Mouse (Mus musculus): Measurements from ENCODE around the gene Rag1. TPM values are rescaled to one million over a fixed set of nuclear protein-coding genes. Genes with fewer than 3 reads are reported as not detected.

Gene Rag1
- polyA plus RNA-seq, 1 experiment from 2014 or later: 0.06 TPM

GRCm38 (mm10) chr2:101603099-101603498, 46.2 kb downstream of the Rag1 start:
- WGBS: 91% methylated on average over 1 of the region's 1 CpGs
- no peaks in the 10 kb centered on the region for H3K36me3 ChIP-seq
- no peak for ATAC-seq (ENCODE audit: low FRiP score, low read depth)

GRCm38 (mm10) chr2:101600703-101601102, 48.6 kb downstream of the Rag1 start:
- Histone ChIP-seq H3K36me3 (no peaks in the 10 kb centered on the region), H3K4me3 (no peak overlapping the region), H3K4me2 (replicated peaks) (no peak overlapping the region), H3K4me1 (peaks cover 30% of the 10 kb centered on the region), H3K27me3 (no peaks in the 10 kb centered on the region), H3K9ac (replicated peaks) (no peak overlapping the region), H3K9me3 (no peaks in the 10 kb centered on the region), H3K27ac (replicated peaks) (no peak overlapping the region)
- ATAC-seq (ENCODE audit: low FRiP score, low read depth): 0 out of 2 replicates have a peak, but pooled peaks have one; percentile 50
- WGBS: 32% methylated on average over 8 of the region's 8 CpGs

More at GRCm38 (mm10) chr2:101603099-101603498, 46.2 kb downstream of the Rag1 start:
- H3K4me3 ChIP-seq: no peak overlapping the region
- H3K4me1 ChIP-seq: peaks cover 24% of the 10 kb centered on the region
- H3K9me3 ChIP-seq: no peaks in the 10 kb centered on the region
- no peak overlapping the region for H3K4me2 ChIP-seq (replicated peaks)
- no peak overlapping the region for H3K27ac ChIP-seq (replicated peaks)
- no peak overlapping the region for H3K9ac ChIP-seq (replicated peaks)
- no peaks in the 10 kb centered on the region for H3K27me3 ChIP-seq

DNA sequence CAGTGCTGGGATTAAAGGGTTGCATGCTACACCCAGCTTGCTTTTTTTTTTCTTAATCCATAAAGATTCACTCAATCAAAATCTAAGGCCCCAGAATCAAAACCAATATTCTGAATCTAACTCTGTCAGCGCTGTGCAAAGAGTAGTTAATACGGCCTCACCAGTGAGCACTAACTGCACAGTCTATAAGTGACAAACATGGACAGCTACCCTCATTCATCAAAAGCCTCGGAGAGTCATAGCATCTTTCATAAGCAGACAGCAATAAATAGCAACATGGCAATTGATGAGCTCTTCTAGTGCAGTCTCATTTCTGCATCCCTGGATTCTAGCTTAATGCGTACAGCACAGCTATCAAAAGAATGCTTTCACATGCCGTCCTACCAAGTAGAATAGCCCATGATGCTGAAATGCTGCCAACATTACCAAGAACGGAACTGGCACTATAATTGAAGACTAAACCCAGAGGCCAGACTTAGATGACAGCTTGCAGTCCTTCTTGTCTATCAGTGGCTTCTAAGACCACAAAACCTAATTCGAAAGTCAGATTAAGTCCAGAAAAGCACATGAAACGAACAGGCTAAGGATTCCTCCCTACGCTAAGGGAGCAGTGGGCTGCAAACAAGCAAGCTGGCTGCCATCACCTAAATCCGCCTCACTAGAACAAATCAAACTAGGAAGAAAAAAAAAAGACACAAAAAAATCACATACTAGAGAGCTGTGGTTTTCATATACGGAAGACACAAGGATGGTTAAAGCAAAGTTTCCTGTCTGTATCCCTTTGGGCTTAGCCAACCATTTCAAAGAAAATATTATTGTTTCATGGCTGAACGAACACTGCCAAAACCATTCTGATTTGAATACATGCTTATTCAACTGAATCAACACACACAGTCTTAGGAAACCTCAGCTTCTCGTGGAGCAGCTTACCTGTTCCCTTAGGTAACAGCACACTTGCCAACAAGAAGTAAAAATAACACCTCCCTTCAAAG, 50.8 kb downstream of the Rag1 start:
- no peak overlapping the region for H3K4me3 ChIP-seq
- H3K36me3 ChIP-seq: no peaks in the 10 kb centered on the region
- WGBS: 45% methylated on average over 13 of the region's 13 CpGs
- peaks cover 30% of the 10 kb centered on the region for H3K4me1 ChIP-seq
- ATAC-seq (ENCODE audit: low FRiP score, low read depth): no peak
- H3K27me3 ChIP-seq: 0 out of 2 replicates have a peak, but pooled peaks cover 3% of the 10 kb centered on the region
- no peaks in the 10 kb centered on the region for H3K9me3 ChIP-seq
- peak overlapping the region; percentile 35 for H3K27ac ChIP-seq (replicated peaks)
- H3K9ac ChIP-seq (replicated peaks): no peak overlapping the region
- no peak overlapping the region for H3K4me2 ChIP-seq (replicated peaks)

DNA sequence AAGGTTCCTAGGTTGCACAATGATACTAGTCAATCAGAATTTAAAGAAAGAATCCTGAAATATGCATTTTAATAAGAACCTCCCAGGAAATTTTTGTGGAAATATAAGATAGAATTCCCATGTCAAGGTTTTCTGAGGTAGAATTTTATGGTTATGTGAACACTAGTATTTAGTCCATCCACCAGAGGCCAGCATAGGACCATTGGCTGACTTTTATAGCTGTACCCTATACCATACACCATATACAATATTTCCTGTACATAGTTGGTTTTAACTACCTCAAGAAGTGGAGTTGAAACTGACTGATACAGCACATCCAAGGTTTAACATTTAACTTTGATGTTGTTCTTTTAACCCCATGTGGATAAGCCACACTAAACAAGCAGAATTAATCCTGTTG, 52.1 kb downstream of the Rag1 start:
- Histone ChIP-seq H3K27ac (replicated peaks) (no peak overlapping the region), H3K4me1 (peaks cover 43% of the 10 kb centered on the region), H3K4me3 (no peak overlapping the region), H3K4me2 (replicated peaks) (no peak overlapping the region), H3K36me3 (no peaks in the 10 kb centered on the region), H3K27me3 (0 out of 2 replicates have a peak, but pooled peaks cover 3% of the 10 kb centered on the region), H3K9ac (replicated peaks) (no peak overlapping the region), H3K9me3 (no peaks in the 10 kb centered on the region)
- ATAC-seq (ENCODE audit: low FRiP score, low read depth): no peak

DNA sequence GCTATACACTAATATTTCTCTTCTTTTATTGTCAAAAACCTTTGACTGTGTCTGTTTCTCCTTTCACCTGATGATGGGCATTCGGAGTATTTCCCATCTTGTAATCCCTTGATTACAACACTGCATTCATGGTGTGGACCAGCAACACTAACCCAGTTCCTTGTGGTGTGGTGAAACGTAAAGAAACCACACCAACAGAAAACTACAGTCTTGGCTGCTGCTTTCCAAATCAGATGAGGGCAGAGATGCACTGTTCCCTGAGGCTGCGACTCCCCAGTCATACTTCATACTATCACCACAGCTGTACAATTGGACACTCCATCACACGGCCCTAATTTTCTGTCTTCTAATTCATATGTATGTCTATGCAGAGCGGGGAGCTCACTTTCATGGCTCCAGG, 54.6 kb downstream of the Rag1 start:
- Histone ChIP-seq H3K4me1 (peaks cover 48% of the 10 kb centered on the region), H3K4me3 (no peak overlapping the region), H3K4me2 (replicated peaks) (no peak overlapping the region), H3K9ac (replicated peaks) (no peak overlapping the region), H3K36me3 (no peaks in the 10 kb centered on the region), H3K27me3 (peaks cover 3% of the 10 kb centered on the region; the same call in 1 of the 2 replicates), H3K9me3 (no peaks in the 10 kb centered on the region), H3K27ac (replicated peaks) (no peak overlapping the region)
- WGBS: 84% methylated on average over 5 of the region's 5 CpGs
- no peak for ATAC-seq (ENCODE audit: low FRiP score, low read depth)

- WGBS: 49% methylated on average over 8 of the region's 8 CpGs
- H3K27ac ChIP-seq (replicated peaks): peak overlapping the region; percentile 80
Measured at GRCm38 (mm10) chr2:101592886-101593285, 56.4 kb downstream of the Rag1 start.

GRCm38 (mm10) chr2:101592023-101592841, 57.1 kb downstream of the Rag1 start:
- H3K4me1 ChIP-seq: peaks cover 32% of the 10 kb centered on the region
- peak overlapping the region; percentile 80 for H3K27ac ChIP-seq (replicated peaks)
- H3K4me3 ChIP-seq: no peak overlapping the region
- peak; percentile 76 for ATAC-seq (ENCODE audit: low FRiP score, low read depth)
- no peaks in the 10 kb centered on the region for H3K36me3 ChIP-seq
- H3K9ac ChIP-seq (replicated peaks): no peak overlapping the region
- H3K9me3 ChIP-seq: no peaks in the 10 kb centered on the region
- WGBS: 19% methylated on average over 10 of the region's 10 CpGs
- peaks cover 3% of the 10 kb centered on the region; the same call in 1 of the 2 replicates for H3K27me3 ChIP-seq
- 0 out of 2 replicates have a peak overlapping the region, but pooled peaks have one; percentile 3 for H3K4me2 ChIP-seq (replicated peaks)

More at GRCm38 (mm10) chr2:101592886-101593285, 56.4 kb downstream of the Rag1 start:
- H3K36me3 ChIP-seq: no peaks in the 10 kb centered on the region
- no peaks in the 10 kb centered on the region for H3K9me3 ChIP-seq
- H3K4me1 ChIP-seq: peaks cover 36% of the 10 kb centered on the region
- no peak overlapping the region for H3K4me2 ChIP-seq (replicated peaks)
- H3K27me3 ChIP-seq: peaks cover 3% of the 10 kb centered on the region; the same call in 1 of the 2 replicates
- H3K9ac ChIP-seq (replicated peaks): no peak overlapping the region
- H3K4me3 ChIP-seq: no peak overlapping the region
- peak; percentile 25; the same call in 1 of the 2 replicates for ATAC-seq (ENCODE audit: low FRiP score, low read depth)

DNA sequence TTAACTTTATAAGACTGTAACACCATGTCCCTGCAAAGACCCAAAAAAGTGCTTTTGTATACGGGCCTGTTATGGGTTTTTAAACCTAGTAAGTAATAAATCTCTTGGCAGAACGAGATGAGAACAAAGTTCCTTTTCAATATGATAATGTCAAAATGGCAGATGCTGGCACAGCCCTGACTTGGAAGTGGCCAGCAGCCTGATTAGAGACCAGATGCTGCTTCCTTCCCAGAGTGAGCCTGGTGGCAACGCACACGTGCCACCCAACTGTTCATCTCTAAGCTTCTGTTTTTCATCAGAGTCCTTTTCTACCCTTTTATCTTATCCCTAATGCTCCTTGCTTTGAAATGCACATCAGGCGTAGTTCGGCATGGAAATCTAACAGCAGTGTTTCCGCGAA, 57.9 kb downstream of the Rag1 start:
- Histone ChIP-seq H3K27me3 (peaks cover 3% of the 10 kb centered on the region; the same call in 1 of the 2 replicates), H3K27ac (replicated peaks) (0 out of 2 replicates have a peak overlapping the region, but pooled peaks have one; percentile 22), H3K36me3 (no peaks in the 10 kb centered on the region), H3K9ac (replicated peaks) (no peak overlapping the region), H3K9me3 (no peaks in the 10 kb centered on the region), H3K4me3 (no peak overlapping the region), H3K4me2 (replicated peaks) (no peak overlapping the region), H3K4me1 (peaks cover 32% of the 10 kb centered on the region)
- 35% methylated on average over 8 of the region's 8 CpGs for WGBS
- ATAC-seq (ENCODE audit: low FRiP score, low read depth): no peak

Other genes starting within 250 kb of the Rag1 start
- not detected in 2 replicates for gene Rag2, start 24.8 kb downstream of the Rag1 start, polyA plus RNA-seq (2016; fragmentation: Nextera tagmentation; extraction: Ambion mirVana)
- gene B230118H07Rik, start within 50 bp of the Rag1 start, polyA plus RNA-seq (2016; fragmentation: Nextera tagmentation; extraction: Ambion mirVana): 47.3 and 56.2 TPM in 2 replicates
- gene Traf6, start 28.9 kb upstream of the Rag1 start, polyA plus RNA-seq (2016; fragmentation: Nextera tagmentation; extraction: Ambion mirVana): 16.5 and 17.8 TPM in 2 replicates
- 13.8 and 15.5 TPM in 2 replicates for gene Prr5l, start 233.5 kb upstream of the Rag1 start, polyA plus RNA-seq (2016; fragmentation: Nextera tagmentation; extraction: Ambion mirVana)
- gene Commd9, start 236.7 kb upstream of the Rag1 start, polyA plus RNA-seq (2016; fragmentation: Nextera tagmentation; extraction: Ambion mirVana): 76.3 and 83.1 TPM in 2 replicates

Measured in midbrain, embryonic 12.5 days (tissue).